Mouse (Mus musculus) adrenal gland, postnatal 36 days (tissue): ENCODE measurements around the gene Zrsr1. TPM values are rescaled to one million over a fixed set of nuclear protein-coding genes. Genes with fewer than 3 reads are reported as not detected.

Experiments
- DNase-seq, 2 experiments: peaks; one replicate each; pipeline ENCODE4 v3.0.0; 2021; ENCODE audit warnings: mixed read lengths in 1 of 2
- long read RNA-seq, 2 experiments: library from polyadenylated mRNA; stranded (forward); transcript quantifications; one replicate each; pipeline ENCODE4 v2.0.0; 2021; ENCODE audit warnings: borderline sequencing depth in 2 of 2
- total RNA-seq, 2 experiments: library from RNA; stranded (reverse); gene quantifications; 2 replicates each; pipeline ENCODE4 v1.2.3; 2021

Gene Zrsr1
- total RNA-seq: 10 to 100 TPM; 38.9 to 41.9 TPM
- long read RNA-seq, experiment 1, full-length matches to known transcripts: 37 of 37 reads
- long read RNA-seq, experiment 1, partial matches to known transcripts: 0 of 37 reads
- long read RNA-seq, experiment 1, other reads (novel, unspliced or antisense): 0 of 37 reads
- long read RNA-seq, experiment 2, full-length matches to known transcripts: 8 of 8 reads
- long read RNA-seq, experiment 2, partial matches to known transcripts: 0 of 8 reads
- long read RNA-seq, experiment 2, other reads (novel, unspliced or antisense): 0 of 8 reads

GRCm38 (mm10) chr11:22971835-22972709 is at the start of gene Zrsr1:
Zrsr1 (plus strand) TSS chr11:22972005.
- peak; percentile 73 to 80 for DNase-seq

GRCm38 (mm10) chr11:22922546-22922945 is 49.3 kb upstream of the Zrsr1 start:
- DNase-seq: no peak

GRCm38 (mm10) chr11:22923606-22924005 is 48.2 kb upstream of the Zrsr1 start:
- no peak for DNase-seq

GRCm38 (mm10) chr11:22928586-22929169 is 43.1 kb upstream of the Zrsr1 start:
- peak; percentile 30 to 51 for DNase-seq

GRCm38 (mm10) chr11:22930129-22930528 is 41.7 kb upstream of the Zrsr1 start:
- DNase-seq: no peak

GRCm38 (mm10) chr11:22931320-22931905 is 40.4 kb upstream of the Zrsr1 start:
- no peak for DNase-seq

GRCm38 (mm10) chr11:22932167-22932566 is 39.6 kb upstream of the Zrsr1 start:
- no peak for DNase-seq

- DNase-seq: no peak
Observed at GRCm38 (mm10) chr11:22936446-22937125, 35.2 kb upstream of the Zrsr1 start.

- DNase-seq: no peak
Observed at GRCm38 (mm10) chr11:22937716-22938316, 34.0 kb upstream of the Zrsr1 start.

GRCm38 (mm10) chr11:22938983-22939382 is 32.8 kb upstream of the Zrsr1 start:
- peak in 1 of 2 experiments; percentile 15 for DNase-seq

- peak in 1 of 2 experiments; percentile 43 for DNase-seq
Observed at GRCm38 (mm10) chr11:22949101-22949500, 22.7 kb upstream of the Zrsr1 start.

GRCm38 (mm10) chr11:22950131-22950530 is 21.7 kb upstream of the Zrsr1 start:
- no peak for DNase-seq

GRCm38 (mm10) chr11:22952668-22953067 is 19.1 kb upstream of the Zrsr1 start:
- DNase-seq: no peak

- DNase-seq: peak in 1 of 2 experiments; percentile 29
Observed at GRCm38 (mm10) chr11:22956346-22956745, 15.5 kb upstream of the Zrsr1 start.

GRCm38 (mm10) chr11:22956830-22957229 is 15.0 kb upstream of the Zrsr1 start:
- DNase-seq: peak; percentile 93

GRCm38 (mm10) chr11:22957791-22958374 is 13.9 kb upstream of the Zrsr1 start:
- DNase-seq: no peak

GRCm38 (mm10) chr11:22962101-22962500 is 9.7 kb upstream of the Zrsr1 start:
- DNase-seq: no peak

- DNase-seq: no peak
Observed at GRCm38 (mm10) chr11:22964401-22964800, 7.4 kb upstream of the Zrsr1 start.

GRCm38 (mm10) chr11:22965503-22965902 is 6.3 kb upstream of the Zrsr1 start:
- peak; percentile 80 to 88 for DNase-seq

- DNase-seq: no peak
Observed at GRCm38 (mm10) chr11:22969486-22969885, 2.3 kb upstream of the Zrsr1 start.

GRCm38 (mm10) chr11:22970546-22970945 is 1.3 kb upstream of the Zrsr1 start:
- DNase-seq: no peak
